Mouse (Mus musculus): Measurements from ENCODE around the gene Hck. TPM values are rescaled to one million over a fixed set of nuclear protein-coding genes. Genes with fewer than 3 reads are reported as not detected.
A peak's percentile ranks its signal among the peaks of the same experiment; 100 is the strongest.

Hck gene
- total RNA-seq, 1 experiment from 2014 or later: 1.9 TPM

GRCm38 (mm10) chr2:153151026-153151425, 42.8 kb downstream of the Hck start:
- DNase-seq: no peak

- no peak for DNase-seq
These were observed 43.8 kb downstream of the Hck start for GRCm38 (mm10) chr2:153151926-153152665.

GRCm38 (mm10) chr2:153153033-153153450, 44.8 kb downstream of the Hck start:
- no peak for DNase-seq

GRCm38 (mm10) chr2:153157270-153157669, 49.0 kb downstream of the Hck start:
- no peak for DNase-seq

- no peak for DNase-seq
These were observed 51.9 kb downstream of the Hck start for GRCm38 (mm10) chr2:153160133-153160532.

GRCm38 (mm10) chr2:153160844-153161683, 52.8 kb downstream of the Hck start, which contains the start of gene Tm9sf4:
Tm9sf4 (plus strand) TSS chr2:153161303.
- peak; percentile 90 for DNase-seq

GRCm38 (mm10) chr2:153161684-153162080, 53.4 kb downstream of the Hck start:
- no peak for DNase-seq

GRCm38 (mm10) chr2:153167136-153167535, 58.9 kb downstream of the Hck start:
- DNase-seq: no peak

GRCm38 (mm10) chr2:153168134-153168820, 60.0 kb downstream of the Hck start:
- DNase-seq: no peak

GRCm38 (mm10) chr2:153170490-153171224, 62.4 kb downstream of the Hck start:
- no peak for DNase-seq

GRCm38 (mm10) chr2:153171966-153172365, 63.7 kb downstream of the Hck start:
- DNase-seq: no peak

- no peak for DNase-seq
These were observed 67.8 kb downstream of the Hck start for GRCm38 (mm10) chr2:153175995-153176570.

- no peak for DNase-seq
These were observed 68.9 kb downstream of the Hck start for GRCm38 (mm10) chr2:153177188-153177587.

- DNase-seq: no peak
These were observed 71.0 kb downstream of the Hck start for GRCm38 (mm10) chr2:153179126-153179860.

GRCm38 (mm10) chr2:153179961-153180360, 71.7 kb downstream of the Hck start:
- DNase-seq: no peak

GRCm38 (mm10) chr2:153186176-153186591, 77.9 kb downstream of the Hck start:
- DNase-seq: peak; percentile 46

- DNase-seq: no peak
These were observed 79.6 kb downstream of the Hck start for GRCm38 (mm10) chr2:153187848-153188247.

GRCm38 (mm10) chr2:153191242-153191641, 83.0 kb downstream of the Hck start:
- no peak for DNase-seq

- DNase-seq: no peak
These were observed 86.0 kb downstream of the Hck start for GRCm38 (mm10) chr2:153194255-153194654.

GRCm38 (mm10) chr2:153198485-153198884, 90.2 kb downstream of the Hck start:
- no peak for DNase-seq

GRCm38 (mm10) chr2:153199114-153199513, 90.8 kb downstream of the Hck start:
- no peak for DNase-seq
